Mouse (Mus musculus): ENCODE data around the gene Spint2. TPM values are rescaled to one million over a fixed set of nuclear protein-coding genes. Genes with fewer than 3 reads are reported as not detected.

Gene Spint2
- polyA plus RNA-seq, 1 experiment from 2014 or later, result 332 TPM

- no peak overlapping the region for H3K27ac ChIP-seq
- peaks cover 24% of the 10 kb centered on the region for H3K4me1 ChIP-seq
- H3K27me3 ChIP-seq, result no peaks in the 10 kb centered on the region
- no peak overlapping the region for H3K9ac ChIP-seq
- no peaks in the 10 kb centered on the region for H3K36me3 ChIP-seq
- no peak overlapping the region for H3K4me3 ChIP-seq
- ATAC-seq (ENCODE audit: borderline replicate concordance, extremely low read depth, low FRiP score, low TSS enrichment), result no peak
- H3K4me2 ChIP-seq, result no peak overlapping the region
- 9% methylated on average over 10 of the region's 10 CpGs for WGBS
- H3K9me3 ChIP-seq, result no peaks in the 10 kb centered on the region
These were observed 15.3 kb upstream of the Spint2 start for GRCm38 (mm10) chr7:29296998-29297397.

- Histone ChIP-seq H3K9ac (no peak overlapping the region), H3K4me1 (peaks cover 32% of the 10 kb centered on the region), H3K27ac (peak overlapping the region; percentile 19; the same call in 1 of the 2 replicates), H3K4me2 (no peak overlapping the region), H3K27me3 (no peaks in the 10 kb centered on the region), H3K9me3 (no peaks in the 10 kb centered on the region), H3K36me3 (no peaks in the 10 kb centered on the region), H3K4me3 (no peak overlapping the region)
- 67% methylated on average over 24 of the region's 24 CpGs for WGBS
- no peak for ATAC-seq (ENCODE audit: borderline replicate concordance, extremely low read depth, low FRiP score, low TSS enrichment)
These were observed 14.3 kb upstream of the Spint2 start for GRCm38 (mm10) chr7:29295861-29296647.

GRCm38 (mm10) chr7:29294111-29294761, 12.5 kb upstream of the Spint2 start:
- peak overlapping the region; percentile 95 for H3K27ac ChIP-seq

GRCm38 (mm10) chr7:29293131-29294065, 11.7 kb upstream of the Spint2 start:
- WGBS, result 32% methylated on average over 19 of the region's 19 CpGs

More at GRCm38 (mm10) chr7:29294111-29294761, 12.5 kb upstream of the Spint2 start:
- WGBS, result 64% methylated on average over 13 of the region's 13 CpGs
- Histone ChIP-seq H3K4me3 (no peak overlapping the region), H3K9me3 (no peaks in the 10 kb centered on the region), H3K4me1 (peaks cover 34% of the 10 kb centered on the region), H3K4me2 (no peak overlapping the region), H3K36me3 (no peaks in the 10 kb centered on the region), H3K27me3 (no peaks in the 10 kb centered on the region), H3K9ac (no peak overlapping the region)
- ATAC-seq (ENCODE audit: borderline replicate concordance, extremely low read depth, low FRiP score, low TSS enrichment), result no peak

GRCm38 (mm10) chr7:29292458-29293098, 10.9 kb upstream of the Spint2 start:
- ATAC-seq (ENCODE audit: borderline replicate concordance, extremely low read depth, low FRiP score, low TSS enrichment), result no peak
- no peaks in the 10 kb centered on the region for H3K36me3 ChIP-seq
- no peaks in the 10 kb centered on the region for H3K9me3 ChIP-seq
- WGBS, result 18% methylated on average over 8 of the region's 8 CpGs
- H3K27me3 ChIP-seq, result no peaks in the 10 kb centered on the region
- H3K9ac ChIP-seq, result 0 out of 2 replicates have a peak overlapping the region, but pooled peaks have one; percentile 8
- H3K4me1 ChIP-seq, result peaks cover 38% of the 10 kb centered on the region
- peak overlapping the region; percentile 95 for H3K27ac ChIP-seq
- peak overlapping the region; percentile 86 for H3K4me2 ChIP-seq
- 0 out of 2 replicates have a peak overlapping the region, but pooled peaks have one; percentile 6 for H3K4me3 ChIP-seq

More at GRCm38 (mm10) chr7:29293131-29294065, 11.7 kb upstream of the Spint2 start:
- Histone ChIP-seq H3K4me3 (0 out of 2 replicates have a peak overlapping the region, but pooled peaks have one; percentile 1), H3K9me3 (no peaks in the 10 kb centered on the region), H3K4me1 (peaks cover 37% of the 10 kb centered on the region), H3K4me2 (peak overlapping the region; percentile 86), H3K27me3 (no peaks in the 10 kb centered on the region), H3K27ac (peak overlapping the region; percentile 95), H3K36me3 (no peaks in the 10 kb centered on the region), H3K9ac (0 out of 2 replicates have a peak overlapping the region, but pooled peaks have one; percentile 8)
- ATAC-seq (ENCODE audit: borderline replicate concordance, extremely low read depth, low FRiP score, low TSS enrichment), result peak; percentile 48

GRCm38 (mm10) chr7:29291616-29292457, 10.1 kb upstream of the Spint2 start:
- Histone ChIP-seq H3K36me3 (no peaks in the 10 kb centered on the region), H3K9ac (peak overlapping the region; percentile 47), H3K4me2 (peak overlapping the region; percentile 86), H3K4me1 (peaks cover 38% of the 10 kb centered on the region), H3K4me3 (peak overlapping the region; percentile 56), H3K27ac (peak overlapping the region; percentile 95), H3K27me3 (no peaks in the 10 kb centered on the region), H3K9me3 (no peaks in the 10 kb centered on the region)
- whole genome bisulfite sequencing, result 12% methylated on average over 7 of the region's 7 CpGs
- no peak for ATAC-seq (ENCODE audit: borderline replicate concordance, extremely low read depth, low FRiP score, low TSS enrichment)

- H3K9ac ChIP-seq, result peak overlapping the region; percentile 47
- peak overlapping the region; percentile 86 for H3K4me2 ChIP-seq
- no peaks in the 10 kb centered on the region for H3K9me3 ChIP-seq
- peak overlapping the region; percentile 56 for H3K4me3 ChIP-seq
- H3K4me1 ChIP-seq, result peaks cover 38% of the 10 kb centered on the region
- no peaks in the 10 kb centered on the region for H3K27me3 ChIP-seq
- peak overlapping the region; percentile 95 for H3K27ac ChIP-seq
- 32% methylated on average over 11 of the region's 11 CpGs for WGBS
- no peaks in the 10 kb centered on the region for H3K36me3 ChIP-seq
- ATAC-seq (ENCODE audit: borderline replicate concordance, extremely low read depth, low FRiP score, low TSS enrichment), result 0 out of 2 replicates have a peak, but pooled peaks have one; percentile 1
These were observed 9.2 kb upstream of the Spint2 start for GRCm38 (mm10) chr7:29290691-29291485.

- 46% methylated on average over 6 of the region's 6 CpGs for WGBS
- Histone ChIP-seq H3K36me3 (no peaks in the 10 kb centered on the region), H3K9ac (peak overlapping the region; percentile 64), H3K9me3 (no peaks in the 10 kb centered on the region), H3K27me3 (no peaks in the 10 kb centered on the region), H3K27ac (peak overlapping the region; percentile 95), H3K4me3 (peak overlapping the region; percentile 56), H3K4me2 (peak overlapping the region; percentile 86), H3K4me1 (peaks cover 38% of the 10 kb centered on the region)
- ATAC-seq (ENCODE audit: borderline replicate concordance, extremely low read depth, low FRiP score, low TSS enrichment), result peak; percentile 78
These were observed 8.1 kb upstream of the Spint2 start for GRCm38 (mm10) chr7:29289856-29290255.

GRCm38 (mm10) chr7:29288942-29289638, 7.4 kb upstream of the Spint2 start, which contains the start of gene Ppp1r14a:
Gene Ppp1r14a, plus strand, starts transcription at chr7:29289308.
- peaks cover 38% of the 10 kb centered on the region for H3K4me1 ChIP-seq
- peak; percentile 21 for ATAC-seq (ENCODE audit: borderline replicate concordance, extremely low read depth, low FRiP score, low TSS enrichment)
- WGBS, result under 1% methylated on average over 59 of the region's 59 CpGs

More at GRCm38 (mm10) chr7:29288942-29289638, 7.4 kb upstream of the Spint2 start, which contains the start of gene Ppp1r14a:
- Histone ChIP-seq H3K4me3 (peak within 1 kb of the TSS; percentile 56), H3K4me2 (peak within 1 kb of the TSS; percentile 86), H3K9me3 (no peaks in the 10 kb centered on the region), H3K27me3 (no peaks in the 10 kb centered on the region), H3K9ac (peak within 1 kb of the TSS; percentile 64), H3K36me3 (no peaks in the 10 kb centered on the region), H3K27ac (peak within 1 kb of the TSS; percentile 95)
